Mouse (Mus musculus) midbrain, embryonic 13.5 days (tissue): ENCODE data around the gene Pax6. TPM values are rescaled to one million over a fixed set of nuclear protein-coding genes. Genes with fewer than 3 reads are reported as not detected.

ENCODE experiments used
- ATAC-seq: fragments of 200-750 bp; cut with Nextera tagmentation; 2 replicates; pipeline ENCODE4 v1.8.0; 2017; ENCODE audit warnings: mild to moderate bottlenecking, moderate TSS enrichment, moderate library complexity
- H3K27ac ChIP-seq: fragments of 300-500 bp; sonication (generic); 2 replicates; pipeline ENCODE4 v1.5.1; 2015; ENCODE audit warnings: inconsistent platforms, mild to moderate bottlenecking, moderate library complexity
- H3K27me3 ChIP-seq: fragments of 300-500 bp; sonication (generic); 2 replicates; pipeline ENCODE4 v1.6.1; 2015; ENCODE audit warnings: mild to moderate bottlenecking, inconsistent platforms
- H3K36me3 ChIP-seq: fragments of 300-500 bp; sonication (generic); 2 replicates; pipeline ENCODE4 v1.6.1; 2015; ENCODE audit warnings: mild to moderate bottlenecking, inconsistent platforms
- H3K4me1 ChIP-seq: fragments of 300-500 bp; sonication (generic); replicated peaks from 2 replicates; pipeline ENCODE4 v1.6.1; 2015; ENCODE audit warnings: inconsistent platforms
- H3K4me2 ChIP-seq: fragments of 300-500 bp; sonication (generic); replicated peaks from 2 replicates; pipeline ENCODE4 v1.6.1; 2015; ENCODE audit warnings: moderate library complexity, mild to moderate bottlenecking, inconsistent platforms
- H3K4me3 ChIP-seq: fragments of 300-500 bp; sonication (generic); replicated peaks from 2 replicates; pipeline ENCODE4 v1.5.1; 2015; ENCODE audit warnings: mild to moderate bottlenecking, inconsistent platforms
- H3K9ac ChIP-seq: fragments of 300-500 bp; sonication (generic); replicated peaks from 2 replicates; pipeline ENCODE4 v1.6.1; 2015; ENCODE audit warnings: mild to moderate bottlenecking, inconsistent platforms
- H3K9me3 ChIP-seq: fragments of 300-500 bp; sonication (generic); 2 replicates; pipeline ENCODE4 v1.6.1; 2016; ENCODE audit warnings: mild to moderate bottlenecking, inconsistent platforms
- WGBS: fragments of 180-500 bp; shearing (Covaris S2); methylation state at CpG from one replicate; pipeline ENCODE4 v1.1.7; 2015; 5-methylcytosine and 5-hydroxymethylcytosine counted together
- polyA plus RNA-seq: library from polyadenylated mRNA; unstranded; fragments of >200 nt; fragmentation: Nextera tagmentation; extraction: Ambion mirVana; gene quantifications from 2 replicates; pipeline ENCODE4 v1.2.1, GENCODE M21; 2015

Pax6 gene
- polyA plus RNA-seq, 1 experiment from 2014 or later = 39.9 TPM

GRCm38 (mm10) chr2:105687317-105687991, 18.8 kb downstream of the Pax6 start:
- H3K36me3 ChIP-seq = no peaks in the 10 kb centered on the region
- H3K27ac ChIP-seq = peak overlapping the region; percentile 74
- peak; percentile 35; the same call in 1 of the 2 replicates for ATAC-seq
- H3K4me1 ChIP-seq = peaks cover 36% of the 10 kb centered on the region
- WGBS = 3% methylated on average over 13 of the region's 13 CpGs
- H3K4me3 ChIP-seq = peak overlapping the region; percentile 26
- peak overlapping the region; percentile 46 for H3K4me2 ChIP-seq
- H3K9me3 ChIP-seq = no peaks in the 10 kb centered on the region
- H3K9ac ChIP-seq = peak overlapping the region; percentile 32; the same call in 1 of the 2 replicates
- H3K27me3 ChIP-seq = peaks cover 93% of the 10 kb centered on the region

GRCm38 (mm10) chr2:105688011-105688410, 19.3 kb downstream of the Pax6 start:
- WGBS = 0% methylated on average over 17 of the region's 17 CpGs
- H3K36me3 ChIP-seq = no peaks in the 10 kb centered on the region
- H3K4me3 ChIP-seq = peak overlapping the region; percentile 26
- peak overlapping the region; percentile 46 for H3K4me2 ChIP-seq
- H3K27ac ChIP-seq = peak overlapping the region; percentile 74
- no peaks in the 10 kb centered on the region for H3K9me3 ChIP-seq
- peak overlapping the region; percentile 19; the same call in 1 of the 2 replicates for H3K9ac ChIP-seq
- ATAC-seq = no peak
- peaks cover 94% of the 10 kb centered on the region for H3K27me3 ChIP-seq
- H3K4me1 ChIP-seq = peaks cover 36% of the 10 kb centered on the region

DNA sequence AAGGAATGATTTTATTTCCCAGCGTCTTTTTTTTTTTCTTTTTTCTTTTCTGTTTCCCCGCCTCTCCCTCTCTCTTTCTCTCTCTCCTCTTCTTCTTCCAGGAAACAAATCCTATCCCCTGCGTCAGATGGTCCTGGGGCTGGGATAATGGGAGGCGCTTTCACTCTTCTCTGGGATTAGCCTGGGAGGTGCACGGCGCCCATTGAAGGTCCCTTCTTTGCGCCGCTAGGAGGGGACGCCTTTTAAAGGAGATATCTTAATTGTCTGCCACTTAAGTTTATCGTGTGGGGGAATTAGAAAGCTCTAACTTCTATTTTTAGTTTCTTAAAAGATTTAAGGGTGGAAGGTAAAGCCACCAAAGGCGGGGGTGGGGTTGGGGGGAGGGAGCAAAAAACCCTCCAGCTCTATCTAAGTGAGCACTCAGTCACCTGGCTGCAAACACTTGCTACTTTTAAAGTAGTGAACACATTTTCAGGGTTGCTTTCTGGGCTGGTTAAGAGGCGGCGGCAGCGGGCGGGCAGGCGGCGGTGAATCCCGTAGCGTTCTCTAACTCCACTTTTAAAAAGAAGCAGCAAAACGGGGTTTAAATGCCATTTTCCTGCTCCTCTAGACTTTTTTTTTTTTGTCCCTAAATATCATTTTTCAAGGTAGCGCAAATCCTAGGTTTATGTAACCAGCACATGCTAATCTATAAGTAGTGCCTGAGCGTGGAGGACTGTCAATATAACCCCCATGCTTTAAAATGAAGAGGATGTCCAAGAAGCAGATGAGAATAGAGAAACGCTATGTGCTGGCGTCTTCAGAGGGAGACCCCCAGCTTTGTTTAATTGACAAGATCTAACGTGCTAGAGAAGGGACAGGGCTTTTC, 20.0 kb downstream of the Pax6 start:
- Histone ChIP-seq H3K36me3 (no peaks in the 10 kb centered on the region), H3K4me3 (peak overlapping the region; percentile 26)
- under 1% methylated on average over 25 of the region's 25 CpGs for WGBS

DNA sequence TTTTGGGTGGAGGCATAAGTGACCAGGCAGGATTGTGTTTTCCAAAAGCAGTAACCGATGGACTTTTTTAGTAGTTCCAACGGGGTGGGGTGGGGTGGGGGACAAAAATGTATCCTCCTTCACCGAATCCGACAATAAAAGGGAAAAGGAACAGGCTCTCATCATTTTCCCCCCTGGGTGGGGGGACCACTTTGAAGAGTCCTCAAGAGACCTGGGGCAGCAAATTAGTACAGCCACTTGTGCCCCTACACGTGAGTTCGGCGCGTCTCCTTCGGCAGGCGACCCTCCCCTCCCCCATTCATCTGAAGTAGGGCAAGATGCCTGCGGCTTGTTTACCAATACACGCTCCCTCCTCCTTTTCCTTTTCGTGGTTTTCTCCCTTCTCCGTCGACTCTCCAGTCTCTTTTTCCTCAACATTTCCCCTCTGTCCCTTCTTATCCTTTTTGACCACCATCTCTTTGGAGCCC, 20.6 kb downstream of the Pax6 start:
- H3K4me2 ChIP-seq = peak overlapping the region; percentile 46
- H3K27ac ChIP-seq = peak overlapping the region; percentile 74
- H3K4me1 ChIP-seq = peaks cover 36% of the 10 kb centered on the region
- peaks cover 95% of the 10 kb centered on the region for H3K27me3 ChIP-seq
- H3K9ac ChIP-seq = no peak overlapping the region
- ATAC-seq = no peak
- H3K36me3 ChIP-seq = no peaks in the 10 kb centered on the region
- peak overlapping the region; percentile 26 for H3K4me3 ChIP-seq
- no peaks in the 10 kb centered on the region for H3K9me3 ChIP-seq
- under 1% methylated on average over 15 of the region's 15 CpGs for WGBS

More for the DNA sequence above, 20.0 kb downstream of the Pax6 start:
- peak overlapping the region; percentile 46 for H3K4me2 ChIP-seq
- peaks cover 96% of the 10 kb centered on the region for H3K27me3 ChIP-seq
- H3K9me3 ChIP-seq = no peaks in the 10 kb centered on the region
- ATAC-seq = no peak
- peak overlapping the region; percentile 74 for H3K27ac ChIP-seq
- peaks cover 36% of the 10 kb centered on the region for H3K4me1 ChIP-seq
- peak overlapping the region; percentile 39; the same call in 1 of the 2 replicates for H3K9ac ChIP-seq

DNA sequence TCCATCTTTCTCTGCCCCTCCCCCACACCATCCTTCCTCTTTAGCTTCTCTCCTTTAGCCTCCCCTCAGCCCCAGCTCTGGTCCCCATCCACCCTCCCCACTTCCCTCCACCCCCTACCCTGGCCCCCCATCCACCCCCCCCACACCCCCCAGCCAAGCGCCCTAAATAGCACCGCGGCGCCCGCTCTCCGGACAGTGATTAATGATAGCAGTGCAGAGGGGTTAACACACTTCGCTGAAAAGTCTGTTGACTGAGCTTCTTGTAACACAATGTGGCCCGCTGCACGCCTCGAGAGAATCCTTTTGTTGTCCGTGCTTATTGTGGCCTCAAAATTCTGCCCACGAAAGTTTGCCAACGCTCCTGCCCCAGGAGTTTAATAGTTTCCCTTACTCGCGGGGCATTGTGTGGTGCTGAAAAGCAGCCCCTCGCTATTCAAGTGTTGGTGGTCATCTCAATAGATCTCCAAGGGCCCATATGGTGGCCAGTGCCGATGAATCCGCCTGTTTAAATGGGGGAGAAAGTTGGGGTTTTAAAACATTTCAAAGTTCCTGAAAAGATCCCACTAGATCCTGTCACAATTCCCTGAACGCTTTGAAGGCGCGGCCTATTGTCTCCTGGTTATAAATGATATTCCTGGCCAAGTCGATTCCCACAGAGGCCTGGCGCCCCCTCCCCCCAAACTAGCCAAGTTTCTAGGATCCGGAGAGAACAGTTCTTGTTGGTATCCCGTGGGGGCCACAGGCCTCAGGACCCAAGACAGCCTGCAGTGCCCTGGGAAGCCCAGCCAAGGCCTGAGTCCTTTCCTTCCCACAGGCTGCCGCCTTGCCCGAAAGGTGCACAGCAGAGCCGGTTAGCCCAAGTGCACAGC, 21.3 kb downstream of the Pax6 start:
- peak; percentile 46; the same call in 1 of the 2 replicates for ATAC-seq
- Histone ChIP-seq H3K4me2 (peak overlapping the region; percentile 46), H3K9ac (no peak overlapping the region), H3K27ac (peak overlapping the region; percentile 74), H3K4me3 (peak overlapping the region; percentile 26), H3K27me3 (peaks cover 95% of the 10 kb centered on the region), H3K4me1 (peaks cover 36% of the 10 kb centered on the region), H3K9me3 (no peaks in the 10 kb centered on the region), H3K36me3 (no peaks in the 10 kb centered on the region)
- WGBS = under 1% methylated on average over 28 of the region's 28 CpGs

- H3K9ac ChIP-seq = no peak overlapping the region
- H3K4me2 ChIP-seq = 0 out of 2 replicates have a peak overlapping the region, but pooled peaks have one; percentile 1
- ATAC-seq = no peak
- peaks cover 93% of the 10 kb centered on the region for H3K27me3 ChIP-seq
- H3K4me1 ChIP-seq = peaks cover 36% of the 10 kb centered on the region
- no peaks in the 10 kb centered on the region for H3K36me3 ChIP-seq
- H3K4me3 ChIP-seq = no peak overlapping the region
- no peak overlapping the region for H3K27ac ChIP-seq
- no peaks in the 10 kb centered on the region for H3K9me3 ChIP-seq
- WGBS = 8% methylated on average over 10 of the region's 10 CpGs
Measured at GRCm38 (mm10) chr2:105691296-105691695, 22.6 kb downstream of the Pax6 start.

- Histone ChIP-seq H3K9ac (no peak overlapping the region), H3K4me3 (no peak overlapping the region), H3K27ac (no peak overlapping the region), H3K9me3 (no peaks in the 10 kb centered on the region), H3K4me1 (peaks cover 3% of the 10 kb centered on the region; the same call in 1 of the 2 replicates), H3K4me2 (no peak overlapping the region), H3K36me3 (no peaks in the 10 kb centered on the region), H3K27me3 (peaks cover 54% of the 10 kb centered on the region)
- WGBS = 39% methylated on average over 5 of the region's 5 CpGs
- no peak for ATAC-seq
Measured at GRCm38 (mm10) chr2:105697741-105698140, 29.0 kb downstream of the Pax6 start.

- Histone ChIP-seq H3K4me3 (no peak overlapping the region), H3K36me3 (no peaks in the 10 kb centered on the region), H3K27me3 (peaks cover 45% of the 10 kb centered on the region), H3K9me3 (no peaks in the 10 kb centered on the region), H3K9ac (no peak overlapping the region), H3K4me2 (no peak overlapping the region), H3K4me1 (peaks cover 3% of the 10 kb centered on the region; the same call in 1 of the 2 replicates), H3K27ac (no peak overlapping the region)
- ATAC-seq = 0 out of 2 replicates have a peak, but pooled peaks have one; percentile 24
- 62% methylated on average over 2 of the region's 2 CpGs for WGBS
Measured at GRCm38 (mm10) chr2:105698631-105699030, 29.9 kb downstream of the Pax6 start.

GRCm38 (mm10) chr2:105701781-105702180, 33.1 kb downstream of the Pax6 start:
- H3K9ac ChIP-seq = no peak overlapping the region
- H3K9me3 ChIP-seq = no peaks in the 10 kb centered on the region
- no peak overlapping the region for H3K4me3 ChIP-seq
- peaks cover 3% of the 10 kb centered on the region; the same call in 1 of the 2 replicates for H3K4me1 ChIP-seq
- peaks cover 24% of the 10 kb centered on the region for H3K27me3 ChIP-seq
- no peaks in the 10 kb centered on the region for H3K36me3 ChIP-seq
- no peak overlapping the region for H3K27ac ChIP-seq
- no peak for ATAC-seq
- 63% methylated on average over 4 of the region's 4 CpGs for WGBS
- no peak overlapping the region for H3K4me2 ChIP-seq

- Histone ChIP-seq H3K9me3 (no peaks in the 10 kb centered on the region), H3K36me3 (no peaks in the 10 kb centered on the region), H3K4me2 (no peak overlapping the region), H3K9ac (no peak overlapping the region), H3K4me3 (no peak overlapping the region), H3K27ac (no peak overlapping the region), H3K4me1 (peaks cover 2% of the 10 kb centered on the region; the same call in 1 of the 2 replicates), H3K27me3 (peaks cover 23% of the 10 kb centered on the region)
- 82% methylated on average over 10 of the region's 10 CpGs for WGBS
- no peak for ATAC-seq
Measured at GRCm38 (mm10) chr2:105702586-105702985, 33.9 kb downstream of the Pax6 start.

GRCm38 (mm10) chr2:105705320-105705719, 36.6 kb downstream of the Pax6 start:
- Histone ChIP-seq H3K36me3 (no peaks in the 10 kb centered on the region), H3K27me3 (peaks cover 8% of the 10 kb centered on the region; the same call in 1 of the 2 replicates), H3K9ac (no peak overlapping the region), H3K4me1 (no peaks in the 10 kb centered on the region), H3K4me2 (no peak overlapping the region), H3K27ac (no peak overlapping the region), H3K4me3 (no peak overlapping the region), H3K9me3 (no peaks in the 10 kb centered on the region)
- 71% methylated on average over 2 of the region's 2 CpGs for WGBS
- no peak for ATAC-seq
